Mouse (Mus musculus) cerebellum, adult 11-12 months (tissue): Measurements from ENCODE around the gene Crlf2.

Experiments used
- DNase-seq: peaks from one replicate; pipeline ENCODE4 v3.0.0; 2022

The Crlf2 gene

DNA sequence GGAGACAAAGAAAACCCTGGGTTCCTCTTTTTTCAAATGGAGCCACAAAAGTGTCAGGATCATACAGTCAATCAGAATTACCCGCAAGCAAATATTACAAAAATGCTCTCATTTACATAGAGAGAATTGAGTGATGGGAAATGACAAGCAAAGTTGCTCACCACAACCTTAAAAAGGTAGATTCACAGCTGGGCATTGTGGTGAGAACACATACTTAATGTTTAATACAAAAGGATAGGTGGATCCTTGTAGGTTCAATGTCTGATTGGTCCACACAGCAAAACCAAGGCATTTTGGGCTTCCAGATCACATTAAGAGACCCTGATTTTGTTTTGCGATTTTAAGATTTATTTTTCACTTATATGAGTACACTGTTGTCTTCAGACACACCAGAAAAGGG lies 11.7 kb downstream of the Crlf2 start:
- DNase-seq = no peak

DNA sequence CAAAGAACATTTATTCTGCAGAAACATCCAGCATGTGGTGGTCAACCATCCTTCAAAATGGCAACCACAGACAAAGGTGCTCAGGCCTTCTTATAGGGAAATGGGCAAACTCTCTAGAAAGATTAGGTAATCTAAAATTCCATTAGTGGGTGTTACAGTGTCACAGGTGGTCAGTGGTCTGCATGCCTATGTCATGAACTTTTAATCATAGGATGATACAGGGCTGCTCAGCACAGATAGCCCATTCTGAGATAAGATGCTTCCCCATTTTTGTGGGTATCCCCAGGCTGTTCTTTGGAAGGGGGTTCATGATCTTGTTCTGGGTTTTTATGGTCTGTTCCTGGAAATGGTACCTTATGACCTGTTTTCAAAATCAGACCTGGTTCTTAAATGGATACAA lies 49.1 kb downstream of the Crlf2 start:
- DNase-seq = no peak

DNA sequence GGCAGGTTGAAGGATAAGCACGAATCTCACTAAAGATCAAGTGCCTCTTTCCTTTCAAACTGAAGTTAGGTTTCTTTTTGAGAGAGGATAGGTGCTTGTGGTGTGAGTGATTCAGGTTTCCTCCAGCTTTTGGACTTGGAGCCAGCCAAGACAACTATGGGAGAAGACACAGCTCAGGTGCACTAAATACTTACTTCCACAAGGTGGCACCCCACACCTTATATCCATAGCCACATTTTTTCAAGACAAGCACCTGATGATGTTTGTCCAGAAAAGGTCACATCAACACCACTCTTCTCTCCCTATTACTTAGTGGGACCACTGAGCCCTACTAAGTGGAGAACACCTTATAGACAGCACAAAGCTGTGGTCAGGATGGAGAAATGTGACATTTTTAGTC lies 52.1 kb downstream of the Crlf2 start:
- peak; percentile 12 for DNase-seq
